ENCODE assay signal across 8 mouse cellular contexts in the genomic region with DNA sequence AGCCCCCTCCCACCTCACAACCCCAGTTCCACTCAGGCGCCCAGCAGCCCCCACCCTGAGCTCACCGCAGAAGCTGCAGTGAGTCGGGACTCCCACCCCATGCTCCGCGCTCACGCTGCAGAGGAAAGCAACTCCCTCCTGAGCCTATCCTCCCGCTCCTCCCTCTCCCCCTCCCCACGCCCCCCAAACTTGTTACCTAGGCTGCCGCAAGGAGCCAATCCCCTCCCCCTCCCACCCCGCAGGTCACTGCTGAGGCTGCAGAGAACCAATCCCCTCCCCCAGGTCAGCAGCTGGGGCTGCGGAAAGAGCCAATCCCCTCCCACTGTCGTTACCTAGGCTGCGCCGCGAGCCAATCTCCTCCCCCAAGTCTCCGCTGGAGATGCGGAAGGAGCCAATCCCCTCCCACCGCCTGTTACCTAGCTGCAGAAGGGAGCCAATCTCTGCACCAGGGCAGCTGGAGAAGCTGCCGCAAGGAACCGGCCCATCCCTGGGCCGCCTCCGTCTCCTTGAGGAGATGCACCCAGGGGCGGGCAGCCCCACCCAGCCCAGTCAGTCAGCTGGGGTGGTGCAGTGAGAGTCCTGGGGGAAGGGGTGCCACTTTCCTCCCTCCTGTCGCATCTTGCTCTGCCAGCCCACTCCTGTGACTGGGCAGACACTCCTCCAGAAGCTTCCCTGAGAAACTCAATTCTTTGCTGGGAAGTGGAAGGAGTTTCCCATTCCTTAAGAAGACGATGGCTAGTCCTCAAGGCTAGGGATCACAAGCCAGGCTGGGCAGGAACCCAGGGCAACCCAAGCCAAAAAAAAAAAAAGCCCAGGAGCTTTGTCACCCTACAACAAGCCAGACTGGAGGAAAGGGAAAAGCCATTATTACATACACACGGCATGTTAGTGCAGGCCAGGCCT. TPM values are rescaled to one million over a fixed set of nuclear protein-coding genes. Genes with fewer than 3 reads are reported as not detected.
DNase-seq lines count a peak whose midpoint lies in the region; ATAC-seq and TF ChIP-seq lines count a peak whose summit lies in the region.

No protein-coding gene starts in this region.

- H3K27ac ChIP-seq in heart, embryonic 12.5 days (ENCODE audit: poor library complexity, severe bottlenecking) = peak overlapping the region; percentile 78
- H3K27ac ChIP-seq in kidney, embryonic 16.5 days (ENCODE audit: low read length) = peak overlapping the region; percentile 89

- H3K4me2 ChIP-seq in heart, embryonic 12.5 days = peak overlapping the region; percentile 99
- H3K4me2 ChIP-seq in kidney, embryonic 16.5 days (replicated peaks; ENCODE audit: low read depth, low read length) = peak overlapping the region; percentile 94

- ATAC-seq in erythroblast, adult 5-6 weeks (replicated peaks; ENCODE audit: low FRiP score, poor library complexity, severe bottlenecking) = peak; percentile 93
- peak; percentile 87 for ATAC-seq in heart, embryonic 12.5 days (ENCODE audit: insufficient number of reproducible peaks, low FRiP score)
- peak; percentile 84 for ATAC-seq in kidney, embryonic 16.5 days (ENCODE audit: low FRiP score, low TSS enrichment)

- H3K9me3 ChIP-seq in heart, embryonic 12.5 days (replicated peaks) = no peaks in the 10 kb centered on the region
- H3K9me3 ChIP-seq in kidney, embryonic 16.5 days (ENCODE audit: low read length) = no peaks in the 10 kb centered on the region

- peaks cover 63% of the 10 kb centered on the region for H3K4me1 ChIP-seq in heart, embryonic 12.5 days (replicated peaks)
- peaks cover 62% of the 10 kb centered on the region for H3K4me1 ChIP-seq in kidney, embryonic 16.5 days (ENCODE audit: insufficient read depth, low read length)

- under 1% methylated on average over 26 of the region's 26 CpGs for WGBS in heart, embryonic 12.5 days
- WGBS in kidney, embryonic 16.5 days = 1% methylated on average over 26 of the region's 26 CpGs

- no peaks in the 10 kb centered on the region for H3K27me3 ChIP-seq in heart, embryonic 12.5 days (replicated peaks)
- no peaks in the 10 kb centered on the region for H3K27me3 ChIP-seq in kidney, embryonic 16.5 days (ENCODE audit: insufficient read depth, low read length)

- TF ChIP-seq POLR2A in brain, embryonic 14.5 days (IDR thresholded peaks at IDR 0.05; ENCODE audit: borderline replicate concordance, extremely low read depth, insufficient read depth, insufficient read length, poor library complexity, severe bottlenecking) = no peak

- H3K36me3 ChIP-seq in heart, embryonic 12.5 days = peaks cover 60% of the 10 kb centered on the region
- peaks cover 44% of the 10 kb centered on the region for H3K36me3 ChIP-seq in kidney, embryonic 16.5 days (ENCODE audit: insufficient read depth, low read length)

- peak overlapping the region; percentile 76 for H3K9ac ChIP-seq in heart, embryonic 12.5 days
- peak overlapping the region; percentile 68 for H3K9ac ChIP-seq in kidney, embryonic 16.5 days (replicated peaks; ENCODE audit: low read length)

- no peak for TF ChIP-seq CTCF in brain, embryonic 14.5 days (IDR thresholded peaks at IDR 0.05; ENCODE audit: borderline replicate concordance, extremely low read depth, insufficient read depth, insufficient read length)

- H3K4me3 ChIP-seq in heart, embryonic 12.5 days = peak overlapping the region; percentile 62
- peak overlapping the region; percentile 57 for H3K4me3 ChIP-seq in kidney, embryonic 16.5 days (ENCODE audit: low read length)

- peak; percentile 93 for DNase-seq in CD4-positive helper T cell, adult 2 months (ENCODE audit: low read depth, low spot score)
- DNase-seq in brain, embryonic 14.5 days (ENCODE audit: low read depth) = peak; percentile 98
- DNase-seq in liver = peak; percentile 88
- DNase-seq in monocyte, adult 2 months (ENCODE audit: low read depth in 1 of 2, low spot score in 2 of 2) = peak; percentile 27 to 67
- peak; percentile 68 to 74 for DNase-seq in spleen, postnatal 14 days (ENCODE audit: low spot score in 2 of 2)

RNA-seq across cellular contexts. Expression of a gene that starts 5.6 kb away (rescaled TPM):
- polyA plus RNA-seq in brain, embryonic 14.5 days (2012; rRNA removed) = 89.1 and 102 TPM in 2 replicates
- total RNA-seq in erythroblast, adult 5-6 weeks (2015; ENCODE audit: low replicate concordance) = 27.0 and 27.1 TPM in 2 replicates
- 26.5 and 32.5 TPM in 2 replicates for total RNA-seq in erythroblast, adult 5-6 weeks (2017; ENCODE audit: low replicate concordance)
- polyA plus RNA-seq in heart, embryonic 12.5 days (2016; fragmentation: Nextera tagmentation; extraction: Ambion mirVana) = 85.8 and 89.7 TPM in 2 replicates
- 93.9 and 96.8 TPM in 2 replicates for polyA plus RNA-seq in kidney, embryonic 16.5 days (2015; fragmentation: Nextera tagmentation; extraction: Ambion mirVana)

RNA-seq across cellular contexts. Expression of a gene that starts 25.5 kb away (rescaled TPM):
- polyA plus RNA-seq in brain, embryonic 14.5 days (2012; rRNA removed) = 9.3 and 15.8 TPM in 2 replicates
- total RNA-seq in erythroblast, adult 5-6 weeks (2015; ENCODE audit: low replicate concordance) = not detected in 2 replicates
- total RNA-seq in erythroblast, adult 5-6 weeks (2017; ENCODE audit: low replicate concordance) = not detected in 2 replicates
- 105 TPM in 2 replicates for polyA plus RNA-seq in heart, embryonic 12.5 days (2016; fragmentation: Nextera tagmentation; extraction: Ambion mirVana)
- polyA plus RNA-seq in kidney, embryonic 16.5 days (2015; fragmentation: Nextera tagmentation; extraction: Ambion mirVana) = 115 and 117 TPM in 2 replicates

RNA-seq across cellular contexts. Expression of a gene that starts 35.2 kb away (rescaled TPM):
- 79.2 and 79.7 TPM in 2 replicates for polyA plus RNA-seq in brain, embryonic 14.5 days (2012; rRNA removed)
- total RNA-seq in erythroblast, adult 5-6 weeks (2015; ENCODE audit: low replicate concordance) = 13.6 and 14.4 TPM in 2 replicates
- total RNA-seq in erythroblast, adult 5-6 weeks (2017; ENCODE audit: low replicate concordance) = 22.0 and 32.9 TPM in 2 replicates
- polyA plus RNA-seq in heart, embryonic 12.5 days (2016; fragmentation: Nextera tagmentation; extraction: Ambion mirVana) = 57.9 and 61.0 TPM in 2 replicates
- 109 and 121 TPM in 2 replicates for polyA plus RNA-seq in kidney, embryonic 16.5 days (2015; fragmentation: Nextera tagmentation; extraction: Ambion mirVana)

RNA-seq across cellular contexts. Expression of a gene that starts 46.8 kb away (rescaled TPM):
- polyA plus RNA-seq in brain, embryonic 14.5 days (2012; rRNA removed) = 54.8 and 60.8 TPM in 2 replicates
- 1.3 and 12.3 TPM in 2 replicates for total RNA-seq in erythroblast, adult 5-6 weeks (2015; ENCODE audit: low replicate concordance)
- 10.2 and 16.3 TPM in 2 replicates for total RNA-seq in erythroblast, adult 5-6 weeks (2017; ENCODE audit: low replicate concordance)
- polyA plus RNA-seq in heart, embryonic 12.5 days (2016; fragmentation: Nextera tagmentation; extraction: Ambion mirVana) = 14.3 and 14.7 TPM in 2 replicates
- 20.1 and 21.8 TPM in 2 replicates for polyA plus RNA-seq in kidney, embryonic 16.5 days (2015; fragmentation: Nextera tagmentation; extraction: Ambion mirVana)

Comparison
In these comparisons a context has a peak if more than half of its experiments do, and no peak if none do; other contexts are left out.
1. Peak in every context shown above with its lines: DNase-seq, ATAC-seq, H3K4me3 ChIP-seq and H3K27ac ChIP-seq.
2. DNase-seq: peak in every context shown above with its lines; median percentile 98 in brain, embryonic 14.5 days; 93 in CD4-positive helper T cell, adult 2 months; 88 in liver; 71 in spleen, postnatal 14 days; 47 in monocyte, adult 2 months.